Mouse (Mus musculus): ENCODE data around the gene Gm8237. TPM values are rescaled to one million over a fixed set of nuclear protein-coding genes. Genes with fewer than 3 reads are reported as not detected.
"Not testable (repeated sequence)": the region's sequence is repeated elsewhere in the genome, so short reads cannot be mapped to it uniquely, and the experiment has no call there.

The Gm8237 gene
- total RNA-seq (2021), result not detected
- polyA plus RNA-seq (2012; rRNA removed), result 0.06 TPM in 1 of 2 replicates, not detected in the other
- long read RNA-seq, result 0 reads

DNA sequence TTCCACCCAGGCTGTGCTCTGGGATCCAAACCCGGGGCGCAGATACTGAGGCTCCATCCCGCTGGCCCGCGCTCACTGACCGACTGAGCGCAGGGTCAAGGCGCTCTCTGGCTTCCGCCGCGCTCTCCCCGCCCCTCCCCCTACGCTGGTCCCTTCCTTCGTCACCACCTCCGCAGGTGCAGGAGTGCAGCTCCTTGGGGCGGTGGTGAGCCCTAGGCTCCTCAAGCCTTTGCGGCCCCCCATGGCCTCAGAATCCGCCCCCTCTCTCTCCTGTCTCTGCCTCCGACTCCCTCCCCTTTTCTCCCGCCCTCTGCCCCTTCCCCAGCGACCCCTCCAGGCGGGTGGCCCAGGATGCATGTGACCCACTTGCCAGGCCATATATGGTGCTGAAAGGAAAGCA lies at the start of gene Gm8237:
Gm8237 (minus strand) TSS at position 142 of the 400 bp plus-strand sequence.
- not testable (repeated sequence) for DNase-seq

DNA sequence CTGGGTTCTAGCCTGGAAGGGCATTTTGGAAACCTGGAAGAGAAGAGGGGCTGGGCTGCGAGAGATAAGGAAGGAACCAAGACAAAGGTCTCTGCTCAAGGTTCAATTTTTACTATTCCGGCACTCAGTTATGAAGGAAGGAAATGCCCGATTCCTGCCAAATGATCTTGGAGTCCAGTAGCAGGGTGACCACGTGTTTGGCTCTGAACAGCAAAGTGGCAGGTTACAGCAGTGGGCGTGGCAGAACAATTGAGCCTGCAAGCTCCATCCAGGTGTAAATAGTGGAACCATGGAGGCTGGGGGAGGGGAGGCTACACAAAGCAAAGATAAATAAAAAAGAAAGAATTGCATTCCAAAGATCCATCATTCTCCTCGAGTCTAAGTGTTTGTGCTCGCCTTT lies 43.1 kb upstream of the Gm8237 start:
- DNase-seq, result not testable (repeated sequence)

GRCm38 (mm10) chr14:5918330-5918942 lies 38.3 kb upstream of the Gm8237 start:
- DNase-seq, result peak; percentile 1

DNA sequence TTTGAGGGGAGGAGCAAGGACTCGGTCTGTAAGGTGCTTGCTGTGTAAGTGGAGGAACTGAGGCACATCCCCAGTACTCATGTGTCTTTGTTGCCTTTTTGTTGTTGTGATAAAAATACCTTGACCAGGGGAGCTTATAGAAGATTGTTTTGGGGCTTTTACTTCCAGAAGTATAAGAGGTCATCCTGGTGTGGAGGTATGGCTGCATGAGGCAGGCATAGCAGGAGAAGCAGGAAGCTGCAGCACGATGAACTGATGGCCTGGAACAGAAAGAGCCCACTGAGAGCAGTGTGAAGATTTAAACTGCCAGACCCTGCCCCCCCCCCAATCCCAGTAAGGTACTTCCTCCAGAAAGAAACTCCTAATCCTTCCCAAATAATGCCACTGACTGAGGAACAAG lies 33.5 kb upstream of the Gm8237 start:
- not testable (repeated sequence) for DNase-seq

GRCm38 (mm10) chr14:5879791-5880190 lies 391 bp downstream of the Gm8237 start:
- DNase-seq, result not testable (repeated sequence)

GRCm38 (mm10) chr14:5879136-5879535 lies 1.0 kb downstream of the Gm8237 start:
- not testable (repeated sequence) for DNase-seq

DNA sequence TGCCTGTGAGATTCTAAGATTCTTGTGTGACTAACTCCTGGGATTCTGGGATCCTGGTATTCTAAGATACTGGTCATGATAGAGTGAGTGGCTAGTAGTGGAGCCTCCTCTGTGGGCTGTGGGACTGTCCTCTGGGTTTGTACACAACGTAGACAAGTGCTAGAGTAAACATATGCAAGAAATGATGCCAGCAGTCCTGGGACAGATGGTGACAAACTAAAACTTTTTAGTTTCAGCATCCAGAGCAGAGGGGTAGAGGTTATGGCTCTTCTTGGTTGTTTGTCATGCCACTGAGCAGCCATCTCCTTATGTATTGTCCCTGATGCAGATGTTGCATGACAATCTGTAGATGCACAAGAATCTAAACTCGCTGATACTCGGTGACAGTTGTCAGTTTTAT lies 24.3 kb downstream of the Gm8237 start:
- DNase-seq, result not testable (repeated sequence)

- not testable (repeated sequence) for DNase-seq
Observed at GRCm38 (mm10) chr14:5830229-5830628, 50.0 kb downstream of the Gm8237 start, which contains the start of gene Gm3424. Gene Gm3424, minus strand, starts transcription at chr14:5830329.

GRCm38 (mm10) chr14:5812699-5813356 lies 67.4 kb downstream of the Gm8237 start:
- DNase-seq, result not testable (repeated sequence)

Other genes with a start within 250 kb of the Gm8237 start
- gene Gm8265, start 247.4 kb downstream of the Gm8237 start, total RNA-seq (2021), result not detected
- gene Gm8265, start 247.4 kb downstream of the Gm8237 start, polyA plus RNA-seq (2012; rRNA removed), result not detected in 2 replicates
- not detected for gene Gm9603, start 192.9 kb downstream of the Gm8237 start, total RNA-seq (2021)
- gene Gm9603, start 192.9 kb downstream of the Gm8237 start, polyA plus RNA-seq (2012; rRNA removed), result not detected in 2 replicates
- not detected for gene Gm3373, start 138.8 kb downstream of the Gm8237 start, total RNA-seq (2021)
- not detected in 2 replicates for gene Gm3373, start 138.8 kb downstream of the Gm8237 start, polyA plus RNA-seq (2012; rRNA removed)
- gene Gm3383, start 72.4 kb downstream of the Gm8237 start, total RNA-seq (2021), result not detected
- gene Gm3383, start 72.4 kb downstream of the Gm8237 start, polyA plus RNA-seq (2012; rRNA removed), result not detected in 2 replicates
- gene Gm3424, start 50.1 kb downstream of the Gm8237 start, total RNA-seq (2021), result not detected
- gene Gm3424, start 50.1 kb downstream of the Gm8237 start, polyA plus RNA-seq (2012; rRNA removed), result not detected in 2 replicates
- gene Gm3248, start 81.4 kb upstream of the Gm8237 start, total RNA-seq (2021), result not detected
- gene Gm3248, start 81.4 kb upstream of the Gm8237 start, polyA plus RNA-seq (2012; rRNA removed), result not detected in 2 replicates
- not detected for gene Gm3453, start 98.8 kb upstream of the Gm8237 start, total RNA-seq (2021)
- not detected in 2 replicates for gene Gm3453, start 98.8 kb upstream of the Gm8237 start, polyA plus RNA-seq (2012; rRNA removed)
- not detected for gene Gm6337, start 177.9 kb upstream of the Gm8237 start, total RNA-seq (2021)
- not detected in 2 replicates for gene Gm6337, start 177.9 kb upstream of the Gm8237 start, polyA plus RNA-seq (2012; rRNA removed)
- gene Gm8206, start 213.6 kb upstream of the Gm8237 start, total RNA-seq (2021), result under 1 TPM in 1 of 2 experiments, not detected in 1; 0.24 TPM
- gene Gm8206, start 213.6 kb upstream of the Gm8237 start, polyA plus RNA-seq (2012; rRNA removed), result 0.09 TPM in 1 of 2 replicates, not detected in the other
- not detected for gene Gm3468, start 228.3 kb upstream of the Gm8237 start, total RNA-seq (2021)
- not detected in 2 replicates for gene Gm3468, start 228.3 kb upstream of the Gm8237 start, polyA plus RNA-seq (2012; rRNA removed)
- gene Gm3476, start 245.4 kb upstream of the Gm8237 start, total RNA-seq (2021), result not detected
- not detected in 2 replicates for gene Gm3476, start 245.4 kb upstream of the Gm8237 start, polyA plus RNA-seq (2012; rRNA removed)

Data from adrenal gland, adult 2 months (tissue).